Mouse (Mus musculus) mouse embryonic stem cell (cell line): ENCODE results near the gene Diaph3.

Experiments used
- in situ Hi-C, 2 experiments: fragments of 300-500 bp; cut with MboI; formaldehyde crosslinking; loops; 1 replicate in 1 of 2; 3 replicates in 1 of 2; pipeline ENCODE4 v1.14.3; 2019 to 2020; ENCODE audit warnings: low sequenced_read_pairs in 2 of 2, low pct_unique_long_range_greater_than_20kb in 1 of 2, mixed read lengths in 1 of 2; ENCODE audit not compliant: unreplicated experiment in 1 of 2

Gene Diaph3

GRCm38 (mm10) chr14:86889070-86889804 is 251.8 kb downstream of the Diaph3 start:
- in situ Hi-C loops = no loop called here

DNA sequence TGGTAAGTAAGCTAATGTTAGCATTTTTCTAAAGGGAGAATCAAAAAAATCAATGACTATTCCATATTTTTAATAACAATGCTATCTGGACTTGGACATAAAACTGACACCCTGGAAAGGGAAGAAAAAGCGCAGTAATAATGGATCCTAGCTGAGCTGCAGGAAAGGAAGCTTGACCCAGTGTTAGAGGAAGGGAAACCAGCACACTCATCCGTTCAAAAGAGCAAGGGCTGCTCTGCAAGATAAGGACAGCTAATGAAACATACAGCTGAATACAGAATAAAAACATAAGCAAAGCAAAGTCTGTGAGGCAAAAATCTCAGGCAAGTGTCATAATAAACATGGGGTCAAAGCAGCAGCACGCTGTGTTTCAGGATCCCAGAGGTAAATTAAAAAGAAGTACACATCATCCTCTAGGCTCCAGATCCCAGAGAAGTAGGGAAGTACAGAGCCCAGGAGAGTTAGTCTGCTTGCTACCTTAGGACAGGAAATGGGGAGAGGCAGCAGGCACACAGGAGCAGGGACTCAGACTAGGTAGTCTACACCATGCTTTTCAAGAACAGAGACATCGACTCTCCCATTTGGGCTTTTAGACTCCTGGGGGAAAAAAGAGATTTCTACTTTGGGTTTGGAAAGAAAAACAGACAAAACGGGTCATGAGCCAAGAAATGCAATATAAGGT is 255.5 kb downstream of the Diaph3 start:
- in situ Hi-C loops = no loop called here

DNA sequence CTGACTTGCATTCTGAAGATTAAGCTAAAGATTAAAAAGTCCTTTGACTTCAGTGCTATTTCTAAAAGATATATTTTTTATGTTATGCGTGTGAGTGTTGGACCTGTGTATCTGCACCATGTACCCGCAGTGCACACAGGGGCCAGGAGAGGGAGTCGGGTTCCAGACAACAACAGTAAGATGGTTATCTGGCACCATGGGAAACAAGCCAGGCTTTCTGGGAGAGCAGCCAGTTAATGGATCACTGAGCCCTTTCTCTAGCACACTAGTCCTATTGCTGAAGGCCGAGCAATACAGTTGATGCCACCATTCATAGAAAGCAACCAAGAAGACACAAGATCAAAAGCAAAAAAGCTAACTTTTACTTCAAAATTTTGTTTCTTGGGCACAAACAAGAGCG is 271.5 kb downstream of the Diaph3 start:
- in situ Hi-C loops = no loop called here

DNA sequence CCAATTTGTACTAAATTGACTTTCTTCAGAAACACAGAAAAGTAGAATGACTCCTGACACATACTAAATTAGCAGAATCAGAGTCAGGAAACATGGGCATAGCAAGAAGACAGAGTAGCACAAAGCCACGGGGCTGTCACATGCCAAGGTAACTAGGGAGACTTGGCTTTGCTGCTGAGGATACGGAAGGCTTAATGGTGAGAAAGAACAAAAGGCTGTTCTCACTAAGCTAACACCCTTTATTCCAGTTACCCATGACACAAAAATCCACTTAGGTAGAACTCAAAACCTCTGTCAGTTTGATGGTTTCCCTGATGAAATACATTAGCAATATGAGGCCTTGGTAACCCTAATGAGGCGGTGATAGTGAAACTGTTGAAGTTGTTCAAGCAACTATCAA is 273.9 kb downstream of the Diaph3 start:
- in situ Hi-C loops = no loop called here

GRCm38 (mm10) chr14:86864053-86864452 is 277.0 kb downstream of the Diaph3 start:
- in situ Hi-C loops = no loop called here

DNA sequence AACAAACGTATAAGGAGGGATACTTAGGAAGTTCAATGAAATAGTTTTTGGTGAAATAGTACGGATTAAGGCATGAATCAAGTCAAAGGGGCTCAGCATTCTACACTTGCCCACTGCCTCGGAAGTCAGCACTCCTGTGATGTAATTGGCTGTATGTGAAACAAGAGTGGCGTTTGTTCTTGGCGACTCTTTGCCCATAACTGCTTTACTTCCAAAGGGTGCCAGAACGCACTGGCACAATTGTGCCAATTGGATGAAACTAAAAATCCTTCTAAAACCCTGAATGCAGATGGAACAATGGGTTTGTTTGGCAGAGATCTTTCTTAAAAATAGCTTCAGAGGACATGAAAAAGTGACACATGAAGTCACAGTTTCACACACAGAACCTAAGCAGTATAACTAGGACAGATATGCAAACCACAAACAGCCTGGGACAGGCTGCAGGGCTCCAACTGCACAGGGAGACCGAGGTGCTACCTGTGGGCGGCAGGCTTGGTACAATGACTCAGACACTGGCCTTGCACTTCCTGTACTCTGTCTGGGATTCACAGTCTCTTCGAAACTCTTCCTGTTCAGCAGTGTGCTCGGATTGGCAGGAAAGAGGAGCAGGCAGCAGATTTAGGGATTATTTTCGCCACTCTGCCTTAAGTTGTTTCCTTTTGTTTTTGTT is 279.6 kb downstream of the Diaph3 start:
- in situ Hi-C loops = no loop called here

- in situ Hi-C loops = no loop called here
Measured at GRCm38 (mm10) chr14:86847154-86847810, 293.8 kb downstream of the Diaph3 start.

DNA sequence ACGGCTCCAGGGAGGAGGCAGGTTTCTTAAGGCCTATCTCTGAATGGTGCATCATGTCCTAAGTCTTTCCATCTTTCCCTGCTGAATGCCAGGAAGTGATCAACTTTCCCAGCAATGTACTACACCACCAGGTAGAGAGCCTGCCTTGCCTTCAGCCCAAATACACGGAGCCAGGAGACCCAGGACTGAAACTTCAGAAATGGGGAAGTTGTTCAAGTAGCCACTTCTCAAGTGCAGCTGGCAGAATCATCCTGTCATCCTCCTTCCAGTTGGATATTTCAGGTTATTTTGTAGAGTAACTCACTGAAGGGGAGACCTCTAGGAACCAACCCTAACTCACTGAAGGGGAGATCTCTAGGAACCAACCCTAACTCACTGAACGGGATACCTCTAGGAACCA is 297.0 kb downstream of the Diaph3 start:
- in situ Hi-C loops = no loop called here

GRCm38 (mm10) chr14:86837642-86838041 is 303.4 kb downstream of the Diaph3 start:
- in situ Hi-C loops = no loop called here

DNA sequence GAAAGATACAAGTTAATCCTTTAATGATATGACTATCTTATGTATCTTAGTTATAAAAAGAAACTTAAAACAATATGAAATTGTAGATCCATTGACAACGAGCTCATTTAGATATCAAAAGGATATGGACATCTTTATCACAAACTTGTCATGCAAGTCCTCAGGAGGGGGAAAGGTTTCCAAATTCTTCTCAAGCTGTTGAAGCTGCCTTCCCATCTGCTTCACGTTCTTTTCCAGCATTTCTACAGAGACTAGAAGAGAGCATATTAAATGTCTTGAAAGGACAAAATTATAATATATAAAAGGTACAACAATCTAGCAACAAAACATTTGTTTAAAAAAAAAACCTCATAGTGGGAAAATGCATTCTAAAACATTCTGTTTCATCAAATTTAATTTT is 306.2 kb downstream of the Diaph3 start:
- in situ Hi-C loops = no loop called here

DNA sequence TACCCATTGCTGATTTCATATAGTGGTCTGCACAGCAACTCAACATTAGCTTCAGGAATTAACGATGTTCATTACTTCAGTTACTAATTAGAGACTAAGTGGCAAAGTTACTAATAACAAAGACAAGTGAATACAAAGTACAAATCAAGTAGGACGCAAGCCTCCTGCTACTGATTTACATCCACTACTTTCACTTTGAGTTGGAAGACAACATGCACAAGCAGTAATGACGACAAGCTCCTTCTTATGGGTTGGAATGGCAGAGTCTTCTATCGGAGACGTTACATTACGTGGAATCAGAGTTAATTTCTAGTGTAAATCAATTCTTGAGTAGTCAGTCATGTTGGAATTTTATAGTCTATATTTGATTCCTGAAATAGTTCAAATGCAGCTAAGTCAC is 306.8 kb downstream of the Diaph3 start:
- in situ Hi-C loops = no loop called here

- in situ Hi-C loops = no loop called here
Measured at GRCm38 (mm10) chr14:86833003-86833402, 308.0 kb downstream of the Diaph3 start.

DNA sequence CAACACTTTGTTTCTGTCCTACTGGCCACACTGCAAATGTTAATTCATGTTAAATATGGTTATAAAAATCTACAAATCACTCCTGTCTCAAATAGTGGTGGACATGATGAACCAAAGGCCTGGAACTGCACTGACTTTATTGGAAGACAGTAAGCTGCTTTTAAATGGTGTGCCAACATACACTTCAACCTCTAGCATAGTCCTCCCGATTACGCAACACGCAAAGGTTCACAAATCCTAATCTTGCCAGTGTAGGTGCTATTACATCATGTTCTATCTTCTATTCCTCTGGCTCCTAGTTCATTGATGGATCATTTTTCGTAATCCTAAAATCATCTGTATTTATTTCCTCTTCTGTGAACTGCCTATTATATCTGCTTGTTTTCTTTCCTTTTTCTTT is 324.8 kb downstream of the Diaph3 start:
- in situ Hi-C loops = no loop called here

DNA sequence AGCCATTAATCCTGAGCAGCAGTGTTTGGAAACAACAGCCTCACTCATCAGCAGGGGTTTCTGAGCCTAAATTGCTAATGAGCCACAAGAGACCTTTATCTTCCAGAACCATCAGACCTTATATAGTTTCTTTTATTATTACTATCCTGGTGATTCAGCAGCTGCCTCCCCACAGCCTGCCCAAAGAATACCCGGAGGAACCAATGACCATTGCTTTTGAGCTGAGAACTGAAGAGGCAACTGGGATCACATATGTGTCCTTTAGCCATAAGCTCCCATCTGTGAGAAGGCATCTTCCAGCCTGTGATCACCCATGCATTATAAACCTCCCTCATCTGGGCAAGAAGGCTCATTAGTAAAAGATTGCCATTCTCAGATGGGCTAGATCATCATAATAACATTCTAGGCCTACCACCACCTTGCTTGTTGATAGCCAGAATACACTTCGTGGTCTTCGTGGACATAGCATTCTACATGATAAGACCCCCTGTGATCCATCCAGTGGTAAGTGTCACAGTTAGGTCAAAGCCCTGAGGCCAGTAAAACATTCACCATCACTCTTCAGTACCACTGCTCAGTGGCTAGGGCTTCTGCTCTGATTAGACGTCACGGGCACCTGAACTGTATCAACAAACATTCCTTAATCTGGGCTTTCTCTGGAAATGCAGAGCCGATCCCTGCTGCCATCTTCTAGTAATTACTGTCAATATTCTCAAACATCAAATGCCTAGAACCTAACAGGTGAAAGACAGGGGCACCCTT is 352.0 kb downstream of the Diaph3 start:
- in situ Hi-C loops = no loop called here

- in situ Hi-C loops = no loop called here
Measured at GRCm38 (mm10) chr14:86786866-86787265, 354.2 kb downstream of the Diaph3 start.

DNA sequence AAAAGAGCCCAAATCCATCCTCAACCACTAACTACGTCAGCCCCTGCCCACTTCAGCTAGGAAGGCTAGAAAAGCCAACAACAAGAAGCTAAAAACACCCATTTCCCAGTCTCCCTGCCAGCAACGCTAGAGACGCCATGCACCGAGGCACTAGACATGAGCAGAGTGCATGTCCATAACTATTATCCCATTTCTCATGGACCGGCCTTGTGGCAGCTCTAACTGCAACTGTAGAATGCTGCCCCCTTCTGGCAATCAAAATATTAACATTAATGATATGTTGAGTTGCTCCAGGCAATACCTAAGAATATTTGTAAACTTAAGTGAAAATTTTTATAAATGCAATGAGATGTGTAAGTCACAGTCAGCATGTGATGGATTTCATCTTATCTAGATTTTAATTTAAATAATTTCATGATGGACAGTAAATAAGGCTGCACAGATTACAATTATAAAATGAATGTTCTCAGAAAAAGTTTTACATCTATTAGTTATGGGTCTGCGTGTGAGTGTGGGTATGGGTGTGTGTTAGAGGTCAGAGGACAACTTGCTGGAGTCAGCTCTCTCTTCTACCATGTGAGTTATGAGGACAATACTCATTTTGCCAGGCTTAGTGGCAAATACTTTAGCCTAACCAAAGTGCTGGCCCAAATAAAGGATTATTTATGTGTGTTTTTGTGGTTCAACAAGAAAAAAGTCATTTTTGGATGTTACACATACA is 359.3 kb downstream of the Diaph3 start:
- in situ Hi-C loops = no loop called here

- in situ Hi-C loops = no loop called here
Measured at GRCm38 (mm10) chr14:86773311-86773710, 367.7 kb downstream of the Diaph3 start.
